Mouse (Mus musculus) natural killer cell, adult 2 months (primary cell): ENCODE data around the gene Obsl1.
A peak's percentile ranks its signal among the peaks of the same experiment; 100 is the strongest.

ENCODE experiments used
- DNase-seq, 2 experiments: peaks; one replicate each; pipeline ENCODE4 v3.0.0; 2022; ENCODE audit warnings: low spot score in 2 of 2

Gene Obsl1

GRCm38 (mm10) chr1:75505956-75506831 lies at the start of gene Obsl1:
Gene Obsl1 (minus strand): TSS chr1:75506452.
- no peak for DNase-seq

- DNase-seq: no peak
Measured at GRCm38 (mm10) chr1:75555680-75556079, 49.4 kb upstream of the Obsl1 start.

- DNase-seq: no peak
Measured at GRCm38 (mm10) chr1:75550586-75550985, 44.3 kb upstream of the Obsl1 start.

GRCm38 (mm10) chr1:75549289-75550279 lies 43.3 kb upstream of the Obsl1 start:
- no peak for DNase-seq

GRCm38 (mm10) chr1:75548871-75549270 lies 42.6 kb upstream of the Obsl1 start:
- no peak for DNase-seq

DNA sequence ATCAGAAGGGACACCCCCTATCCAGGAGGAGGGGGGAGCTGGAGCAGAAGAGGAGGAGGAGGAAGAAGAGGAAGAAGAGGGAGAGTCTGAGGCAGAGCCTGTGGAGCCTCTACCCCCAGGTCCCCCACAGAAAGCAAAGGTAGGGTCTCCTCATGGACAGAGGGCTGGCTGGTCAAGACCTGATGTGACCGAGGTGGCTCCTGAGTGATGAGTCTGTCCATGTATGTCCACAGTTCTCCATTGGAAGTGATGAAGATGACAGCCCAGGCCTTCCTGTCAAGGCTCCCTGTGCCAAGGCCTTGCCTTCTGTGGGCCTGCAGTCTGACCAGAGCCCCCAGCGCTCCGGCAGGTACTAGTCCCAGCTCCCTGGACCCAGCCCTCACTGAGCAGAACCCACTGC lies 41.8 kb upstream of the Obsl1 start:
- DNase-seq: no peak

- DNase-seq: no peak
Measured at GRCm38 (mm10) chr1:75547351-75547750, 41.1 kb upstream of the Obsl1 start.

DNA sequence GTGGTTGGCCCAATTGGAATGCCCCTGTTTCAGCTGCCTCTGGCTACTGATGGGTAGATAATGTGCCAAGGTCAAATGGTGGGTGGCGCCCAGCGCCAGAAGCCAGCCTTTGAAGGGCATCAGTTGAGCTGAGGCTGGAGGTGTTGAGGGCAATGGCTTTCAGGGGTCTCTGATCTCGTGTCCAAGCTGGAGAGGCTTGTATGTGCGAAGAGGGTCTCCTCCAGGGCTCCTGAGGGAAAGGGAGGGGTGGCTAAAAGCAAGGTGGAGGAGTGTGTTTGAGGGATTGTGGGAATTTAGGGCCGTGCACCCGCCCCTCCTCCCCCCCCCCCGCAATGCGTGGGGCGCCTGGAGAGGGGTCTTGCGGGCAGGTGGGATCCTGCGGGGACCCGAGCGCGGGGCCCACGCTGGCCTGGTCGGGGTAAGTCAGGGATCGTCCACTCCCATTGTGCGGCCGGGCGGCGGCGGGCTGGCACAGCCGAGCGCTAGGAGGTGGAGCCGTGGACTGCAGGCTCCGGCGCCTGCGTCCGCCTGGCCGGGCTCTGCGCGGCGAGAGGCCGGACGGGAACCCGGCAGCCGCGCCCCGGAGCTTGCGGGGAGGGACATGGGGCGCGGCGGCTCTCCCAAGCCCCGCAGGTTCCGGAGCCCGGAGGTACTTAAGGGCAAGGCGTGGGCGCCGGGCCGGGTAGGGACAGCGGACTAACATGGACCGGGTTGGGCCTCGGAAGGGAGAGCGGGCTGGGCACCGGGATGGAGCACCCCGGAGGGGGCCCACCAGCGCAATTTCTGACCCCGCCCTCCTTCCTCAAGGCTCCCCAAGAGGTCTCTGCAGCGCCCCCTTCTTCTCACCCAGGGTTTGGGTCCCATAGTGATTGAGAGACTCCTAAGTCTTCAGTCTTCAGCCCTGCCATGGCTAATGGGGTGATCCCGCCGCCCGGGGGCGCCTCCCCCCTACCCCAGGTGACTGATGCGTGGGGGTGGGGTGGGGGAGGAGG lies 40.0 kb upstream of the Obsl1 start, which contains the start of gene Slc4a3:
Gene Slc4a3 (plus strand): TSS at position 302 of the 992 bp plus-strand sequence.
- no peak for DNase-seq

DNA sequence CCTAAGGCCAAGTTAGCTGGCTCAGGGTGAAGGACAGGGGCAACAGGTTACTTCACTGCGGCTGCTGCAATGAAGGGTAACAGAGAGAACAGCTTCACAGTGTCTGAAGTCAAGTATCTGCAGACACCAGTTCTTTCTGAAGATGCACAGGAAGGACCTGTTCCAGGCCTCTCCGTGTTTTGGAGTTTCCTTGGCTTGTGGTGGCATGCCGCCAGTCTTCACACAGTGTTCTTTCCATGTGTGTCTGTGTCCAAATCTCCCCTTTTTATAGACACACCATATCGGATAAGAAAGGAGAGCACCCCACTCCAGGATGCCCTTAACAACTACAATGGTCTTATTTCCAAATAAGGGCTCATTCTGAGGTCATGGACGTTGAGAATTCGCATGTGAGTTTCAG lies 38.1 kb upstream of the Obsl1 start:
- no peak for DNase-seq

GRCm38 (mm10) chr1:75541496-75541895 lies 35.2 kb upstream of the Obsl1 start:
- no peak for DNase-seq

GRCm38 (mm10) chr1:75538597-75539190 lies 32.4 kb upstream of the Obsl1 start:
- no peak for DNase-seq

GRCm38 (mm10) chr1:75537587-75537986 lies 31.3 kb upstream of the Obsl1 start:
- no peak for DNase-seq

DNA sequence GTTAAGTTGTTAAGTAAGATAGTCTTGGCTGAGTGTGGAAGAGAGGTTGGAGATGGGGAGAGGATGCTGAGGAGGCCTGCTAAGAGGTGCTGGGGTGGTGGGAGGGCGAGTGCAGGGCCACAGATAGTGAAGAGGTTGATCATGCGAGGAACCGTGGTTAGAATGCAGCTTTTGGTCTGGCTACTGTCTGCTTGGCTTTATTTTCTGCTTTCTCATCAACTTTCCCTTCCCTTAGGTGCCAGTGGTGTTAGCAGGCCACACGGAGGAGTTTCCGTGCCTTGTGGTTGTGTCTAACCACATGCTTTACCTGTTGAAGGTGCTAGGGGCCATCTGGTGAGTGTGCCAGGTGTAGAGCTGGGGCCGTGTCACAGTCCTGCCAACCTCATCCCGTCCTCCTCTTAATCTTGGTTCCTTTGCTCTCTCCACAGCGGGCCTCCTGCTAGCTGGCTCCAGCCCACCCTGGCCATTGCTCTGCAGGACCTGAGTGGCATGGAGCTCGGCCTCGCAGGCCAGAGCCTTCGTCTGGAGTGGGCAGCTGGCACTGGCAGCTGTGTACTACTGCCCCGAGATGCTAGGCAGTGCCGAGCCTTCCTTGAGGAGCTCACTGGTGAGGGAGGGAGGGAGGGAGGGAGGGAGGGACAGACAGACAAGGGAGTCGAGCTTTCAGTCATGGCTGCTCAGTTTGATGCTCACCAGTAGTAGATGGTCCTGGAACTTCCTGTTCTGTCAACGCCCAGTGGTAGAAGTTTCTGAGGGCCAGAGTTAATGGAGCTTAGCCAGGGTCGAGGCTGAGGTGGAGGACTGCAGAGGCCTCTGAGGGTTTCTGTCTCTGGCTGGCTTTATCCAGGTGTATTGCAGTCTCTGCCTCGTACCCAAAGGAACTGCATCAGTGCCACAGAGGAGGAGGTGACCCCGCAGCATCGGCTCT lies 27.3 kb upstream of the Obsl1 start:
- no peak for DNase-seq

GRCm38 (mm10) chr1:75532280-75533172 lies 26.3 kb upstream of the Obsl1 start:
- DNase-seq: no peak

DNA sequence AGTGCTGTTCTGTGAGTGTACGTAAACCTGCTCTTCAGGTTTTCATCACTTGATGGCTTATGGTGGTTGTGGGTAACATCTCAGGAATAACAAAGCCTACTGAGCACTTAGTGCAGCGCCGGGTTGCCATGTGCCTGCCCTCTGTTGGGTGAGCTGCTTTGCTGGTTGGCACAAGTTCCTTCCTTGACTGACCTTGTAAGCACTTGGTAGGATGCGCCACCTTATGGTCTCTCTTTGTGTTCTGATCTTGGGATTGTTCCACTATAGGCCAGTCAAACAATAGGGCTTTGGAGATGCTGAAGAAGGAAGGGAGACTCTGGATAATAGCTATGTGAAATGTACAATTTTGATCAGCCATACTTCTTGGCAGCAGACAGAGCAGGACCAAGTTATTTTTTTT lies 24.3 kb upstream of the Obsl1 start:
- no peak for DNase-seq

DNA sequence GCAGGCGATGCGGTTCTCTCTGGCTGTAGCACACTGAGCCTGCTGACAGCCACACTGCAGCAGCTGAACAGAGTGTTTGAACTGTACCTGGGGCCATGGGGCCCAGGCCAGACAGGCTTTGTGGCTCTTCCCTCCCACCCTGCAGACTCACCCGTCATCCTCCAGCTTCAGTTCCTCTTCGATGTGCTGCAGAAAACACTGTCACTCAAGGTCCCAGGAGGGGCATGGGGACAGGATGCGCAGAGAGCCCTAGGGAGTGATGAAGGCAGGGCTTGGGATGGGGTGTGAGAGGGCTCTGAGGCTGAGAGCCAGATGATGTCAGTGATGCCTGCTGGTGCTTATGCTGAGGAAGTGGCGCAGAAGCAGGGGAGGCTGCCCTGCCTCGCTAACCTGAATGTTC lies 18.4 kb upstream of the Obsl1 start:
- DNase-seq: peak in 1 of 2 experiments; percentile 88

- peak; percentile 88 to 93 for DNase-seq
Measured at GRCm38 (mm10) chr1:75521321-75522031, 15.2 kb upstream of the Obsl1 start, which contains the start of gene Stk11ip. Gene Stk11ip (plus strand): TSS chr1:75521529.

DNA sequence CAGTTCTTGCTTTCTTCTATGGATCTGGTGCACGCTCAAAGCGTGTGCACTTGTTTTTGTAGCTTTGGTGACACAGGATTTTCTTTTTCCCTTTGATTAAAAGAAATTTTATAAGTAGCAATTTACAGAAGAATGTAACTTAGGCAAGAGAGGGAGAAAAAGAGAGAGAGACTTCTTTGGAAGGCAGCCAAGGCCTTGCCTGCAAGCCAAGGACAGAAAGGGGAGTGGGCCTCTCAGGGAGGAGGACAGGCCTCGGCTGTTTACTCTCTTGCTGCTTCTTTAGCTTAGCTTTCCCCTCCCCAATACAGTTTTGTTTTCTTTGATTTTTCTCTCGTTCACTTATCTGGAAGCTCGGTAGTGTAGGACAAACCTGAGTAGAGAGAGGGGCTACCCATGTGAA lies 13.3 kb upstream of the Obsl1 start:
- no peak for DNase-seq
